Mouse (Mus musculus) Patski (cell line): Measurements from ENCODE around the gene Necap2. TPM values are rescaled to one million over a fixed set of nuclear protein-coding genes. Genes with fewer than 3 reads are reported as not detected.

Experiments used
- ATAC-seq: fragments of 100-300 bp; one replicate; pipeline ENCODE4 v1.8.0; 2021
- CTCF ChIA-PET: fragments of 350-600 bp; sonication (Branson Sonifier 250); formaldehyde crosslinking; loops from one replicate; lab custom pipeline; 2022; ENCODE audit warnings: inconsistent platforms; lab: Charles Lee
- POLR2A ChIA-PET: fragments of 350-600 bp; sonication (Branson Sonifier 250); formaldehyde crosslinking; loops from one replicate; lab custom pipeline; 2022; ENCODE audit warnings: antibody characterized with exemption, inconsistent platforms; lab: Charles Lee
- DNase-seq: peaks from one replicate; pipeline ENCODE4 v3.0.0-alpha.2; 2011; ENCODE audit warnings: low read depth, low spot score
- H3K27me3 ChIP-seq: fragments of 371-371 bp; one replicate; pipeline ENCODE4 v1.5.1; 2021
- CTCF ChIP-seq: fragments of 100-300 bp; IDR thresholded peaks from one replicate; pipeline ENCODE4 v1.5.1; 2021
- in situ Hi-C: fragments of 300-500 bp; cut with MboI; formaldehyde crosslinking; loops from 3 replicates; pipeline ENCODE4 v1.11.1; 2018; ENCODE audit warnings: low pct_unique_long_range_greater_than_20kb, mixed read lengths
- polyA plus RNA-seq: library from polyadenylated mRNA; unstranded; gene quantifications from one replicate; pipeline ENCODE4 v1.2.3, GENCODE M21; 2021

Necap2 gene
- polyA plus RNA-seq, 1 experiment from 2014 or later: 55.9 TPM

DNA sequence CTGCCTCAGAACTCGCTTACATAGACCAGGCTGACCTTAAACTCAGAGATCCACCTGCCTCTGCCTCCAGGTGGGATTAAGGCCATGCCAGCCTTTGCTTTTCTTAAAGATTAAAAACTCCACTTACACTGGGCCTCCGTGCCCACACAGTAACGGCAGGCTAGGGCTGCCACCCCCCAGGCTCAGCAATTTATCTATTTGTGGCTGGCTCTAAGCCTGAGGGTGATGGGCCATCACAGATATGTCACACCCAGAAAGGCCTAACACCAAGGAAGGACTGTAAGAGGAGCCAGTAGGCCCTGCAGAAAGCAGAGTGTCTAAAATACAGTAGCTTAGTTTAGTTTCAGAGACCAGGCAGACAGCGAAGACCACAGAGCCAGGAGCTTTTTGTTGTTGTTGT is 4.0 kb downstream of the Necap2 start:
- in situ Hi-C loops: no loop called here
- H3K27me3 ChIP-seq: no peaks in the 10 kb centered on the region
- ChIA-PET CTCF (no interaction called here), POLR2A (no interaction called here)
- TF ChIP-seq CTCF: no peak
- ATAC-seq (no peak), DNase-seq (no peak)

DNA sequence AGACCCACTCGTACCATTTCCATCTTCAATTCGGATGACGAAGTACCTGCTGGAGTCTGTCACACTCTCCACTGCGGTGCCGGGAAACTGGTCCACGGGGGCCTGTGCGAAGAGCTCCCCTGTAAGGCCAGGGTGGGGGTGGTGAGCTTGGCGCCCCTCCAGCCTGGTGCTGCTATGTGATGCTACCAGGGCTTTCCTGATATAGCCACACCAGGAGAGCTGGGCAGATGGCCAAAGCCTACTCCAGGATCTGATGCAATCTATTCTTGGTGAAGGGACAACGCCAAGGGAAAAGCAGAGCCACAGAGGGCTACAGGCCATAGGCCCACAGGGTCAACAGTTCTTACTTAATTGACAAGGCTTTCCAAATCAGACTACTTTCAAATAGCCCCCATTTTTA is 4.5 kb downstream of the Necap2 start:
- no peak for ATAC-seq
- in situ Hi-C loops: no loop called here
- H3K27me3 ChIP-seq: no peaks in the 10 kb centered on the region
- ChIA-PET POLR2A (no interaction called here), CTCF (no interaction called here)
- TF ChIP-seq CTCF: no peak
- DNase-seq: no peak

DNA sequence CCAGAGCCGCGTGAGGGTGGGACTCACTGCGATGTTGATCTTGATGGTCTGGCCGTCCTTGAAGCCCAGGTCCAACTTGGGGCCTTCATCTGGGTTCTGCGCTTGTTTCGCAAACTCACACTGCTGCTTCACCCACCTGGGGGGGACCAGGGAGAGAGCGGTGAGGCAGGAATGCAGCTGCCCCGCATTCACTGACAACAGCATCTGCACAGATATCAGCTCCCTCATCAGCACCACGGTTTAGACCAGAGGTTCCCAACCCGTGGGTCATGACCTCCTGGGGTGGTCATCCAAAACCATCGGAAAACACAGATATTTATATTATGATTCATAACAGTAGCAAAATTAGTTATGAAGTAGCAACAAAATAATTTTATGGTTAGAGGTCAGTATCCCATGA is 5.7 kb downstream of the Necap2 start:
- DNase-seq (no peak), ATAC-seq (no peak)
- H3K27me3 ChIP-seq: no peaks in the 10 kb centered on the region
- ChIA-PET CTCF (no interaction called here), POLR2A (no interaction called here)
- in situ Hi-C loops: no loop called here
- TF ChIP-seq CTCF: no peak

DNA sequence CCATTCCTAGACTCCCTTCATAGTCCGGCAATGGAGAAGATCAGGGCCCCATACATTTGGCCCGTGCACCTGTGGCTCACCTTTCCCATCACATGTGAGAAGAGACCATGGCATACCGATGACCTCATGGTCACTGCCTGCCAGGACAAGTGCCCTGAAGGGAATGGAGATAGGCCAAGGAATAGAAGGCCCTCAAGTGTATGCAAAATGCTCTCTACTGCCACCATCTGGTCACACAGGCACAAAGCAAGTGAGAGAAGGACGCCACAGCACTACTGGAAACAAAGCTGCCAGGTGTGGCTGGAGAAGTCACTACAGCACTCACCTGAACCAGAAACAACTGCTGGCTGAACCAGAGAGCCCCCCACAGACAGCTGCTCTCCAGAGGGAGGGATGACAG is 8.4 kb downstream of the Necap2 start:
- no peak for ATAC-seq
- CTCF ChIA-PET: interaction anchor here (0.8 to 1.0 kb wide), 2 partner anchors 10 to 26 kb away, joined by 3 read pairs; no protein-coding TSS in a partner anchor
- in situ Hi-C loops: no loop called here

DNA sequence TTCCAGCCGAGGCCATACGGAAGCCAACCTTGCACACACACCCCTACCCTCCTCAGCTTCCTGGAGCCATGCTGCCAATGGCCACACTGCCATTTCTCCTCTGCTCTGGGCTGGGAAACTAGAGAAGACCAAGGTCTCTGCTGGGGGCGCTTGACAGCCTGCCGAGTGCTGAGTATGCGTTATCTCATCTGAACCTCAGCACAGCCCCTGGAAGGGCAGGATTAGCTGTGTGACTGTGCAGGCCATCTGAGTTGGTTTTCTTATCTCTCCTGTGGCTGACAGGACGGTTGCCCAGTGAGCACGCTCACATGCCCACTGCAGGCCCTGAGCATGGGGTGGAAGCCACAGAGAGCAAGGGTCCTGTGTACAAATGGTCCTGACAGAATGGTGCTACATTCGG is 9.5 kb downstream of the Necap2 start:
- ChIA-PET CTCF (interaction anchor here (0.8 to 1.0 kb wide), 2 partner anchors 10 to 25 kb away, joined by 3 to 4 read pairs; partner anchors contain the start of gene Necap2), POLR2A (interaction anchor here (1.5 kb wide), 1 partner anchor 9 kb away, joined by 4 read pairs; no protein-coding TSS in a partner anchor)
- no peak for TF ChIP-seq CTCF
- DNase-seq (no peak), ATAC-seq (no peak)
- H3K27me3 ChIP-seq: no peaks in the 10 kb centered on the region
- in situ Hi-C loops: no loop called here

More for the DNA sequence above, 8.4 kb downstream of the Necap2 start:
- H3K27me3 ChIP-seq: no peaks in the 10 kb centered on the region
- POLR2A ChIA-PET: interaction anchor here (0.9 kb wide), 1 partner anchor 9 kb away, joined by 3 read pairs; no protein-coding TSS in a partner anchor
- TF ChIP-seq CTCF: no peak
- no peak for DNase-seq

DNA sequence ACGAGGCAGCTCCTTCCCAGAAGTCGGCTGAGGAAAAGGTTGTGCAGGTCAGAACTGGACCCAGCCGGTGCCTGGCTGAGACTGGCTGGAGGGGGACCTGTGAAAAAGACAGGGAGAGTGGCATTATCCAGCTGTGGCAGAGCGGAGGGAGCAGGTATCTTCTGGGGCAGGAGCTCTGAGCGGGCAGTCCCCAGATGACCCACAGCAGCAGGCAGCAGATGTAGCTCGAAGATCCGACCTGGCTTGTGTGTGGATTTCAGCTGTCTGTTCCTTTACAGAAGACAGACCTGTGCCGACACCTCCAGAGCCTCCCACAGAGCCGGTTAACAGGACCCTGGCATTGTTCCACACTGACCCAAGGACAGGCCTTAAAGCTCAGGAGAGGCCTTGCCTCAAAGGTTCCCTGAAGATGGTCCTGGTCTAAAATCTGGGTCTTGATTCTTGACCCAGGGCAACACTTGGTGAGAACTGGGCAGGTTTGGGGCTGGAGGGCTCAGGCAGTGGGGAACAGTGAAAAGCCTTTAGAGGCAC is 10.6 kb downstream of the Necap2 start:
- DNase-seq (no peak), ATAC-seq (no peak)
- no peak for TF ChIP-seq CTCF
- ChIA-PET CTCF (interaction anchor here (1.0 kb wide), 1 partner anchor 24 kb away, joined by 4 read pairs; no protein-coding TSS in a partner anchor), POLR2A (interaction anchor here (1.2 kb wide), 1 partner anchor 9 kb away, joined by 4 read pairs; no protein-coding TSS in a partner anchor)
- in situ Hi-C loops: no loop called here
- no peaks in the 10 kb centered on the region for H3K27me3 ChIP-seq

DNA sequence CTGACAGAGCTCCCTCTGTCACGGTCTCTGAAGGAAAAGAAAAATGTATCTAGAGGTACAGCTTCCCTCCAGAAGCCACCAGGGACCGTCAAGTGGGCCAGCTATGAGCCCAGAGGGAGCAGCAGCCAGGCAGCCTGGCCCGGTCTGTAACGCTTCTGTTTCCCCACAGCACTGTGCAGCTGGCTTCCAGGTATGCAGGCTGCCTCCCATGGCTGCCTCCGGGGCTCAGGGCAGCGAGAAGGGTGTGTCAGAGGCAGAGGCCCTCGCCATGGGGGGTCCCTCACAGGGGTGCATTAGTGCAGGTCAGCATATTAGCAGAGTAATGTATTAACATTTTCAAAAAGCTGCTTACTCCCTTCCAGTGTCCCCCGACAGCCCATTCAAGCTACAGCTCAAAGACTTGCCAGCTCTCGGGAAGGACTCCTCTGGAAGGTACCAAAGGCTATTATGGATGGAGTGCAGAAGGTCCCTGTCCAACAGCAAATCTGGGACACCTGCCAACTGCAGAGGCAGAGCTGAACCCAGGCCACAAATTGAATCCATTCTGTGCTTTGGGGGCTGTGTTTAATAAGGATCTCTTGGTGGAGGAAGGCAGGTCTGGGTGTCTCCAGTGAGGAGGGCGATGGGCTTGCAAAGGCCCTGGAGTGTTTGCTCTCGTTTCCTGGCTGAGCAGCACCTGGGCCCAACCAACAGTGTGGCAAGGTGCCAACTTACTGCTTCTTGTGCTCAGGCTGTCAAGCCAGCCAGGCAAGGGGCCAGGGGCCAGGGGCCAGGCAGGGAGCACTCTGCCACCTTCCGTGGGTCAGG is 11.2 kb downstream of the Necap2 start:
- POLR2A ChIA-PET: interaction anchor here (1.2 kb wide), 1 partner anchor 10 kb away, joined by 4 read pairs; no protein-coding TSS in a partner anchor
- CTCF ChIA-PET: no interaction called here
- DNase-seq: no peak
- in situ Hi-C loops: no loop called here
- TF ChIP-seq CTCF: no peak
- peak; percentile 68 for ATAC-seq
- H3K27me3 ChIP-seq: no peaks in the 10 kb centered on the region

DNA sequence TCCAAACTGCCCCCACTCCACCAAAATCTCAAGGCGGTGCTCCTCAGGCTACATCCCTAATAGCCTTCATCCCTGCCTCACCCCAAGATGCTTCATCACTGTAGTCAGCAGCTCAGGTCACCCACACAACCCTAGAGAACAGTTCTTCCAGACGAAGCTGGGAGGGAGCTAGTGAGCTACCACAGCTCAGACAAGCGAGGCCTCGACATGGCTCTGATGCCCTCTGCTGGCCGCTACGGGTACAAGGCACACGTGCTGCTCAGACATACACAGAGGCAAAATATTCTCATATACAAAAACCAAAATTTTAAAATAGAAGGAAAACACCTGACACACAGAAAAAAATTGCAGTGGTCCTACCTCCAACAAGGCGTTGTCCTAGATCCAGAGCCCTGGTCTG is 13.0 kb downstream of the Necap2 start:
- in situ Hi-C loops: no loop called here
- DNase-seq (no peak), ATAC-seq (no peak)
- ChIA-PET POLR2A (no interaction called here), CTCF (interaction anchor here (0.9 kb wide), 1 partner anchor 13 kb away, joined by 3 read pairs; no protein-coding TSS in a partner anchor)
- TF ChIP-seq CTCF: no peak
- H3K27me3 ChIP-seq: no peaks in the 10 kb centered on the region

DNA sequence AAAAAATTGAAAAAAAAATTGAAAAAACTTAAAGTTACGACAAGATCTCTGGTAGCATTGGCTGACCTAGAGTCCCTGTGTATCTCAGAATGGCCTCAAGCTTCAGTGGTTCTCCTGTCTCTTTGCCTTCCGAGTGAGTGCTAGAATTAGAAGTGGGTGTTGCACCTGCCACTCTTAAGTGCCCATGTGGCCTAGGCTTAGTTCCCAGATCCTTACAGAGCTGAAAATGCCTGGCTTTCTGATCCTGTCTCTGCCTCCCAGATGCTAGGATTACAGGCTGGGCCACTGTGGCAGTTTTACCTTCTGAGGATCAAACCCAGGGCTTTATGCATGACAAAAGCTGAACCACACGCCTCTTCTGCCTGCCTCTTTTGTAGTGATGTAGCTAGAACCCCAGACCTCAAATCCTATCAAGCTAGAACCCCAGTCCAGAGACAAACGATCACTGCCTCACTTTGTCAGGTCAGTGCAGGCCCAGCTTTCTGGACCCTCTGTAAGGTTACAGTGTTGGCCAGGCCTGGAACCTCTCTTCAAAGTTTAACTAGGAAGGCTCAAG is 14.0 kb downstream of the Necap2 start:
- no peak for TF ChIP-seq CTCF
- POLR2A ChIA-PET: no interaction called here
- CTCF ChIA-PET: no interaction called here
- in situ Hi-C loops: no loop called here
- DNase-seq: no peak
- ATAC-seq: no peak
- H3K27me3 ChIP-seq: no peaks in the 10 kb centered on the region

DNA sequence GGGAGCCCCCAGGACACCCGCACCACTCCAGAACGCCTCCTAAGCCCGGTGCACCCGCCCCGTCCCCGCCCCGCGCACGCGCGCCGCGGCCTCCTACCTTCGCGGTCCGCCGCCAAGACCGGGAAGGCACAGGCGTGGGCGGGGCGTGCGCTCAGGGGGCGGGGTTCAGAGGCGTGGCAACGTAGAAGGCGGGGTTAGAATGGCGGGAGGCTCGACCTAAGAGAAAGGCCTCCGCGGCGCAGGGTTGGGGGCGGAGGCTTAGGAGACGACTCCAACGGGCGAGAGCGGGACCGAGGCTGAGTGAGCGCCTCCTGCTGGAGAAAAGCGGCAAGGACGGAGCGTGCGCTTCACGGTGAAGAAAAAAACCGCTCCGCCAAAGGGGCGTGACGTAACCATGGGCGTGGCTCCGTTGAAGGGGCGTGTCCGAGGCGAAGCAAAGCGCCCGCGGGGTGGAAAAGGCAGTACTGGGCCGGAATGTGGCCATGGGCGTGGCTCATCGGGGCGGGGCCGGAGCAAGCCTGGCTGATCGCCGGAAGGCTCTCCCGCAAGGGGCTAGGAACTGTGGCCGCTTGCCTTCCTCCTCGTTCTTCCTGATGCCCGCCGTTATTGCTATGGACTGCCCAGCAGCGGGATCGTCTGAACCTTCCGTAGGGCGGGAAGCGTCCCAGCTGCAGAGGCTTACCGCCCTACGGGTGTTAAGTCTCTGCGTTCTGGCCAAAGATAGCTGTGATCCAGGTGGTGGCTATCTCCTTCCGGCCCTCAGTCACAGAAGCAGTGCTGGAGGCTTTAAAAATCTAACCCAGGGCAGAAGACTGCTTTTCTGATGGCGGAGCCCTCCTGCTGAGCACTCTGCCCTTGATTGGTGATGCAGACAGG is 17.5 kb downstream of the Necap2 start, which contains the start of gene Crocc:
Crocc (minus strand) TSS at position 125 of the 876 bp plus-strand sequence.
- CTCF ChIA-PET: interaction anchor here (1.2 kb wide), 1 partner anchor 29 kb away, joined by 3 read pairs; no protein-coding TSS in a partner anchor
- H3K27me3 ChIP-seq: no peaks in the 10 kb centered on the region
- no peak for TF ChIP-seq CTCF
- ATAC-seq (peak; percentile 89), DNase-seq (peak; percentile 95)
- POLR2A ChIA-PET: interaction anchor here (0.6 to 1.1 kb wide), 2 partner anchors 9 to 267 kb away, joined by 3 read pairs; no protein-coding TSS in a partner anchor
- in situ Hi-C loops: no loop called here
